Mouse (Mus musculus) liver, adult 2 months (tissue): ENCODE results near the gene Grip2. TPM values are rescaled to one million over a fixed set of nuclear protein-coding genes. Genes with fewer than 3 reads are reported as not detected.

Experiments used
- DNase-seq: peaks from one replicate; pipeline ENCODE4 v3.0.0-alpha.2; 2011; ENCODE audit warnings: low read depth, low spot score; ENCODE audit errors: extremely low read depth
- H3K27ac ChIP-seq: fragments of 200-500 bp; replicated peaks from 2 replicates; pipeline ENCODE4 v1.5.1; 2012; ENCODE audit warnings: low read depth, mild to moderate bottlenecking, control low read depth, inconsistent platforms, low read length; ENCODE audit not compliant: insufficient read depth
- H3K27me3 ChIP-seq: fragments of 200-500 bp; 2 replicates; pipeline ENCODE4 v1.6.1; 2012; ENCODE audit warnings: mild to moderate bottlenecking, moderate library complexity, low read length, inconsistent platforms; ENCODE audit not compliant: control insufficient read depth, insufficient read depth
- H3K36me3 ChIP-seq: fragments of 200-500 bp; 2 replicates; pipeline ENCODE4 v1.6.1; 2012; ENCODE audit warnings: low read length, inconsistent platforms; ENCODE audit not compliant: control insufficient read depth, insufficient read depth
- H3K4me1 ChIP-seq: fragments of 200-500 bp; 2 replicates; pipeline ENCODE4 v1.6.1; 2011; ENCODE audit warnings: low read length; ENCODE audit not compliant: control insufficient read depth, insufficient read depth
- H3K4me3 ChIP-seq: fragments of 200-500 bp; 2 replicates; pipeline ENCODE4 v1.5.1; 2011; ENCODE audit warnings: low read depth, mild to moderate bottlenecking, control low read depth, low read length, moderate library complexity; ENCODE audit not compliant: insufficient read depth
- H3K79me2 ChIP-seq: fragments of 200-500 bp; 2 replicates; pipeline ENCODE4 v1.6.1; 2012; ENCODE audit warnings: inconsistent platforms, mild to moderate bottlenecking, low read length, moderate library complexity; ENCODE audit not compliant: control insufficient read depth, insufficient read depth
- H3K9ac ChIP-seq: fragments of 200-500 bp; 2 replicates; pipeline ENCODE4 v1.6.1; 2012; ENCODE audit warnings: low read depth, mild to moderate bottlenecking, control low read depth, inconsistent platforms, low read length
- CTCF ChIP-seq: fragments of 200-500 bp; IDR thresholded peaks from 2 replicates; pipeline ENCODE4 v1.5.1; 2011; ENCODE audit warnings: low read depth, low read length, control low read depth
- POLR2A ChIP-seq: fragments of 200-500 bp; IDR thresholded peaks from 2 replicates; pipeline ENCODE4 v1.6.1; 2011; ENCODE audit warnings: low read length, control low read depth; ENCODE audit not compliant: insufficient read depth; ENCODE audit errors: extremely low read depth
- WGBS: fragments of 180-500 bp; shearing (Covaris S2); methylation state at CpG from one replicate; pipeline ENCODE4 v1.1.7; 2018; 5-methylcytosine and 5-hydroxymethylcytosine counted together
- polyA plus RNA-seq: library from polyadenylated mRNA; depleted of rRNA; stranded (reverse); fragments of >200 nt; gene quantifications from 2 replicates; pipeline ENCODE4 v1.2.3, GENCODE M21; 2012
- total RNA-seq: library from RNA; depleted of rRNA; stranded (reverse); fragments of >200 nt; gene quantifications from 2 replicates; pipeline ENCODE4 v1.2.3, GENCODE M21; 2014

Gene Grip2
- total and polyA plus RNA-seq, 2 experiments, result 0.11 TPM; not detected in 1

DNA sequence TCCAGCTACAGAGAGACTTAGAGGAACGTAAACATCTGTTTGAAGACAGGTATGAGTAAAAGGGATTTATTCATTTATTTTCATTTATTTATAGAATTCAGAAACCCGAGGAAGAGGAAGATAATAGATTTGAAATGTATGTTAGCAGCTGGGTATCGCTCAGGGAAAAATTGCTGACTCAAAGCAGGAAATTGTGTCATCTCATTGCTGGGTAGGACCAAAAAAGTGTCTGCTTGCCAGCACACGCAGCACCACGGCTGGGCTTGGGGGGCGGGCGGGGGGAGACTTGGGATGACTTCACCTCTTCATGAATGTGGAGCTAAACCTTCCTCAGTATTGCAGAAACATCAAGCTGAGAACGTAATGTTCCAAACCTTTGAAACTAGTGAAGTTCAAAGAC lies 59.5 kb downstream of the Grip2 start:
- Histone ChIP-seq H3K79me2 (no peaks in the 10 kb centered on the region), H3K36me3 (no peaks in the 10 kb centered on the region), H3K9ac (no peak overlapping the region), H3K4me3 (no peak overlapping the region), H3K4me1 (no peaks in the 10 kb centered on the region), H3K27ac (no peak overlapping the region), H3K27me3 (no peaks in the 10 kb centered on the region)
- no peak for TF ChIP-seq CTCF
- TF ChIP-seq POLR2A, result no peak
- 77% methylated on average over 8 of the region's 8 CpGs for WGBS
- no peak for DNase-seq

DNA sequence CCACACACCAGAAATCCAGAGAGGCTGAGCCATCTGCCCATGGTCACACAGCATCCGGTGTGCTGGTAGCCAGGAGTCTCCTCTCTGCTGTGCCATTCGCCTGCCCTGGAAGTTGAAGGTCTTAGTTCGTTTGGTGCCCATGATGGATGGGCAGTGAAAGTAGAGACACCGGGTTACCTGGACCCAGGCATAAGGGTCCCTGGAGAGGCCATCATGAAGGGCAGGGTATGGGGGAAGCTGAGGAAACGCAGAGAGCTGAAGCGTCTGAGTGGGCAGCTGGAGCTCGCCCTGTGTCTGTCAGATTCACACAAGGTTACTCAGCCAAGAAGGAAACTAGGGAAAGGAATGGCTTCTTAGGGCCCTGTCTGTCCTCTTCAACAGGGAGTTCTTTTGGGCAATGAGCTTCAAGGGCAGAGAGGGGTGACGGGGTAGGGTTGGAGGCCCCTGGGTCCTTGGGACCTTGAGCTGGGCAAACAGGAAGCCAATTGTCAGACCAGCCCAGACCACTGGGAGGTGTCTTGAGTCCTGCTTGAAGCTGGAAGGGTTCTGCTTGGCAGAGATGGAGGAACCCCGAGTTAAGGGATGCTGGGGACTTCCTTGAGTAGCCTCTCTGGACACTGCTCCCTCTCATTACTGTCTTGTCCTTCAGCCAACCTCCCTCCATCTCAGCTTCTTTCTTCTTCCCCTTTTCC lies 64.9 kb downstream of the Grip2 start:
- no peak for DNase-seq

GRCm38 (mm10) chr6:91754845-91755244 lies 72.2 kb downstream of the Grip2 start:
- TF ChIP-seq CTCF (no peak), POLR2A (no peak)
- whole genome bisulfite sequencing, result 91% methylated on average over 12 of the region's 12 CpGs
- Histone ChIP-seq H3K27me3 (no peaks in the 10 kb centered on the region), H3K4me1 (peaks cover 8% of the 10 kb centered on the region), H3K4me3 (no peak overlapping the region), H3K9ac (no peak overlapping the region), H3K27ac (no peak overlapping the region), H3K36me3 (peaks cover 19% of the 10 kb centered on the region), H3K79me2 (no peaks in the 10 kb centered on the region)
- DNase-seq, result no peak

More for the DNA sequence above, 64.9 kb downstream of the Grip2 start:
- WGBS, result 84% methylated on average over 9 of the region's 9 CpGs
- no peaks in the 10 kb centered on the region for H3K27me3 ChIP-seq
- peak; percentile 14; the same call in 1 of the 2 replicates for TF ChIP-seq CTCF
- no peak for TF ChIP-seq POLR2A
- H3K79me2 ChIP-seq, result no peaks in the 10 kb centered on the region
- H3K36me3 ChIP-seq, result no peaks in the 10 kb centered on the region
- no peak overlapping the region for H3K4me3 ChIP-seq
- no peaks in the 10 kb centered on the region for H3K4me1 ChIP-seq
- no peak overlapping the region for H3K27ac ChIP-seq
- H3K9ac ChIP-seq, result no peak overlapping the region

GRCm38 (mm10) chr6:91754098-91754497 lies 73.0 kb downstream of the Grip2 start:
- H3K27ac ChIP-seq, result no peak overlapping the region
- no peaks in the 10 kb centered on the region for H3K79me2 ChIP-seq
- H3K4me1 ChIP-seq, result peaks cover 8% of the 10 kb centered on the region
- DNase-seq, result no peak
- H3K4me3 ChIP-seq, result no peak overlapping the region
- H3K9ac ChIP-seq, result no peak overlapping the region
- H3K27me3 ChIP-seq, result no peaks in the 10 kb centered on the region
- TF ChIP-seq CTCF (no peak), POLR2A (no peak)
- H3K36me3 ChIP-seq, result peaks cover 23% of the 10 kb centered on the region
- 72% methylated on average over 6 of the region's 6 CpGs for WGBS

- H3K36me3 ChIP-seq, result peaks cover 31% of the 10 kb centered on the region
Observed at GRCm38 (mm10) chr6:91752884-91753283, 74.2 kb downstream of the Grip2 start.

GRCm38 (mm10) chr6:91750976-91751375 lies 76.1 kb downstream of the Grip2 start:
- no peak for TF ChIP-seq POLR2A
- peak; percentile 36 for TF ChIP-seq CTCF
- Histone ChIP-seq H3K27me3 (no peaks in the 10 kb centered on the region), H3K79me2 (no peaks in the 10 kb centered on the region), H3K9ac (no peak overlapping the region), H3K36me3 (peaks cover 39% of the 10 kb centered on the region), H3K4me1 (peaks cover 8% of the 10 kb centered on the region), H3K27ac (no peak overlapping the region), H3K4me3 (no peak overlapping the region)
- WGBS, result 91% methylated on average over 3 of the region's 3 CpGs
- DNase-seq, result no peak

More at GRCm38 (mm10) chr6:91752884-91753283, 74.2 kb downstream of the Grip2 start:
- peak overlapping the region; percentile 42; the same call in 1 of the 2 replicates for H3K9ac ChIP-seq
- H3K27ac ChIP-seq, result peak overlapping the region; percentile 54
- DNase-seq, result no peak
- H3K79me2 ChIP-seq, result no peaks in the 10 kb centered on the region
- H3K4me3 ChIP-seq, result no peak overlapping the region
- peaks cover 8% of the 10 kb centered on the region for H3K4me1 ChIP-seq
- no peak for TF ChIP-seq CTCF
- no peak for TF ChIP-seq POLR2A
- H3K27me3 ChIP-seq, result no peaks in the 10 kb centered on the region
- 38% methylated on average over 8 of the region's 8 CpGs for WGBS
